Mouse (Mus musculus): ENCODE measurements around the gene Zfp319. TPM values are rescaled to one million over a fixed set of nuclear protein-coding genes. Genes with fewer than 3 reads are reported as not detected.

The Zfp319 gene
- polyA plus RNA-seq, 1 experiment = 5.7 TPM

GRCm38 (mm10) chr8:95293891-95294290 lies 37.9 kb downstream of the Zfp319 start:
- no peak for TF ChIP-seq CTCF (IDR thresholded peaks at IDR 0.05; ENCODE audit: control insufficient read depth, insufficient read depth, insufficient read length)
- TF ChIP-seq MYOD1 (IDR thresholded peaks at IDR 0.05; ENCODE audit: control insufficient read depth, insufficient read length, low read depth) = no peak
- no peak for TF ChIP-seq USF1 (IDR thresholded peaks at IDR 0.05; ENCODE audit: low read depth)
- TF ChIP-seq CEBPB (IDR thresholded peaks at IDR 0.05; ENCODE audit: low read depth) = no peak
- no peak for TF ChIP-seq FOSL1 (IDR thresholded peaks at IDR 0.05; ENCODE audit: insufficient read depth, low read length, poor library complexity, severe bottlenecking)
- TF ChIP-seq MAX (IDR thresholded peaks at IDR 0.05) = no peak
- no peak for TF ChIP-seq MYOG (IDR thresholded peaks at IDR 0.05; ENCODE audit: control insufficient read depth, extremely low read depth, insufficient read length)
- peaks cover 13% of the 10 kb centered on the region for H3K27me3 ChIP-seq (ENCODE audit: control insufficient read depth, insufficient read depth, insufficient read length)
- no peaks in the 10 kb centered on the region for H3K79me3 ChIP-seq (ENCODE audit: low read depth)
- no peaks in the 10 kb centered on the region for H3K36me3 ChIP-seq (ENCODE audit: control insufficient read depth, insufficient read depth)
- H3K4me3 ChIP-seq (ENCODE audit: insufficient read depth, poor library complexity, severe bottlenecking) = no peak overlapping the region
- H3K79me2 ChIP-seq (ENCODE audit: control insufficient read depth, insufficient read depth) = no peaks in the 10 kb centered on the region
- no peak overlapping the region for H3ac ChIP-seq (ENCODE audit: control insufficient read depth, insufficient read length, low read depth)

GRCm38 (mm10) chr8:95293172-95293571 lies 38.6 kb downstream of the Zfp319 start:
- no peaks in the 10 kb centered on the region for H3K79me2 ChIP-seq (ENCODE audit: control insufficient read depth, insufficient read depth)
- no peaks in the 10 kb centered on the region for H3K79me3 ChIP-seq (ENCODE audit: low read depth)
- no peak for TF ChIP-seq MAX (IDR thresholded peaks at IDR 0.05)
- TF ChIP-seq CEBPB (IDR thresholded peaks at IDR 0.05; ENCODE audit: low read depth) = no peak
- no peak for TF ChIP-seq CTCF (IDR thresholded peaks at IDR 0.05; ENCODE audit: control insufficient read depth, insufficient read depth, insufficient read length)
- TF ChIP-seq FOSL1 (IDR thresholded peaks at IDR 0.05; ENCODE audit: insufficient read depth, low read length, poor library complexity, severe bottlenecking) = no peak
- TF ChIP-seq MYOG (IDR thresholded peaks at IDR 0.05; ENCODE audit: control insufficient read depth, extremely low read depth, insufficient read length) = no peak
- TF ChIP-seq MYOD1 (IDR thresholded peaks at IDR 0.05; ENCODE audit: control insufficient read depth, insufficient read length, low read depth) = no peak
- TF ChIP-seq USF1 (IDR thresholded peaks at IDR 0.05; ENCODE audit: low read depth) = no peak
- H3K27me3 ChIP-seq (ENCODE audit: control insufficient read depth, insufficient read depth, insufficient read length) = peaks cover 13% of the 10 kb centered on the region
- no peaks in the 10 kb centered on the region for H3K36me3 ChIP-seq (ENCODE audit: control insufficient read depth, insufficient read depth)
- no peak overlapping the region for H3K4me3 ChIP-seq (ENCODE audit: insufficient read depth, poor library complexity, severe bottlenecking)
- H3ac ChIP-seq (ENCODE audit: control insufficient read depth, insufficient read length, low read depth) = no peak overlapping the region

GRCm38 (mm10) chr8:95289066-95289650 lies 42.6 kb downstream of the Zfp319 start:
- Histone ChIP-seq H3ac (ENCODE audit: control insufficient read depth, insufficient read length, low read depth) (no peak overlapping the region), H3K27me3 (ENCODE audit: control insufficient read depth, insufficient read depth, insufficient read length) (peaks cover 13% of the 10 kb centered on the region), H3K4me3 (ENCODE audit: insufficient read depth, poor library complexity, severe bottlenecking) (no peak overlapping the region), H3K79me2 (ENCODE audit: control insufficient read depth, insufficient read depth) (no peaks in the 10 kb centered on the region), H3K36me3 (ENCODE audit: control insufficient read depth, insufficient read depth) (no peaks in the 10 kb centered on the region), H3K79me3 (ENCODE audit: low read depth) (no peaks in the 10 kb centered on the region)
- no peak for TF ChIP-seq MAX (IDR thresholded peaks at IDR 0.05)
- no peak for TF ChIP-seq MYOD1 (IDR thresholded peaks at IDR 0.05; ENCODE audit: control insufficient read depth, insufficient read length, low read depth)
- TF ChIP-seq CEBPB (IDR thresholded peaks at IDR 0.05; ENCODE audit: low read depth) = no peak
- no peak for TF ChIP-seq CTCF (IDR thresholded peaks at IDR 0.05; ENCODE audit: control insufficient read depth, insufficient read depth, insufficient read length)
- TF ChIP-seq USF1 (IDR thresholded peaks at IDR 0.05; ENCODE audit: low read depth) = no peak
- TF ChIP-seq MYOG (IDR thresholded peaks at IDR 0.05; ENCODE audit: control insufficient read depth, extremely low read depth, insufficient read length) = no peak
- TF ChIP-seq FOSL1 (IDR thresholded peaks at IDR 0.05; ENCODE audit: insufficient read depth, low read length, poor library complexity, severe bottlenecking) = no peak

GRCm38 (mm10) chr8:95281493-95281892 lies 50.3 kb downstream of the Zfp319 start:
- Histone ChIP-seq H3K4me3 (ENCODE audit: insufficient read depth, poor library complexity, severe bottlenecking) (no peak overlapping the region), H3K79me3 (ENCODE audit: low read depth) (no peaks in the 10 kb centered on the region), H3ac (ENCODE audit: control insufficient read depth, insufficient read length, low read depth) (no peak overlapping the region), H3K79me2 (ENCODE audit: control insufficient read depth, insufficient read depth) (no peaks in the 10 kb centered on the region), H3K36me3 (ENCODE audit: control insufficient read depth, insufficient read depth) (no peaks in the 10 kb centered on the region), H3K27me3 (ENCODE audit: control insufficient read depth, insufficient read depth, insufficient read length) (no peaks in the 10 kb centered on the region)
- TF ChIP-seq USF1 (IDR thresholded peaks at IDR 0.05; ENCODE audit: low read depth) (no peak), MYOG (IDR thresholded peaks at IDR 0.05; ENCODE audit: control insufficient read depth, extremely low read depth, insufficient read length) (no peak), FOSL1 (IDR thresholded peaks at IDR 0.05; ENCODE audit: insufficient read depth, low read length, poor library complexity, severe bottlenecking) (no peak), MYOD1 (IDR thresholded peaks at IDR 0.05; ENCODE audit: control insufficient read depth, insufficient read length, low read depth) (no peak), CTCF (IDR thresholded peaks at IDR 0.05; ENCODE audit: control insufficient read depth, insufficient read depth, insufficient read length) (no peak), CEBPB (IDR thresholded peaks at IDR 0.05; ENCODE audit: low read depth) (no peak), MAX (IDR thresholded peaks at IDR 0.05) (no peak)

Other genes with a start within 250 kb of the Zfp319 start
- gene Kifc3, start 129.1 kb downstream of the Zfp319 start, polyA plus RNA-seq (2012; fragmentation: generic; extraction: Trizol) = 13.8 TPM
- gene Cngb1, start 25.4 kb downstream of the Zfp319 start, polyA plus RNA-seq (2012; fragmentation: generic; extraction: Trizol) = under 0.01 TPM
- not detected for gene Tepp, start 21.4 kb downstream of the Zfp319 start, polyA plus RNA-seq (2012; fragmentation: generic; extraction: Trizol)
- gene Usb1, start 334 bp upstream of the Zfp319 start, polyA plus RNA-seq (2012; fragmentation: generic; extraction: Trizol) = 38.1 TPM
- gene Mmp15, start 20.3 kb upstream of the Zfp319 start, polyA plus RNA-seq (2012; fragmentation: generic; extraction: Trizol) = 6.0 TPM
- 45.0 TPM for gene Cfap20, start 102.9 kb upstream of the Zfp319 start, polyA plus RNA-seq (2012; fragmentation: generic; extraction: Trizol)
- 61.0 TPM for gene Csnk2a2, start 158.1 kb upstream of the Zfp319 start, polyA plus RNA-seq (2012; fragmentation: generic; extraction: Trizol)
- gene Ccdc113, start 202.1 kb upstream of the Zfp319 start, polyA plus RNA-seq (2012; fragmentation: generic; extraction: Trizol) = not detected
- gene Prss54, start 244.4 kb upstream of the Zfp319 start, polyA plus RNA-seq (2012; fragmentation: generic; extraction: Trizol) = not detected

Data from C2C12 (cell line).